Mouse (Mus musculus) MEL (cell line): ENCODE data around the gene Hps5. TPM values are rescaled to one million over a fixed set of nuclear protein-coding genes. Genes with fewer than 3 reads are reported as not detected.

Experiments used
- DNase-seq: peaks from one replicate; pipeline ENCODE4 v3.0.0; 2011; ENCODE audit warnings: low read depth, low spot score
- H3K27ac ChIP-seq: 2 replicates; pipeline ENCODE4 v1.5.1; 2012; ENCODE audit warnings: low read depth, mild to moderate bottlenecking, control low read depth, low read length, moderate library complexity; ENCODE audit not compliant: control insufficient read depth
- H3K27me3 ChIP-seq, 2 experiments: fragments of 150-350 bp in 1 of 2; sonication (generic) in 1 of 2; 2 replicates each; pipeline ENCODE4 v1.6.1; 2012; ENCODE audit warnings: low read length in 2 of 2, mild to moderate bottlenecking in 2 of 2, improper control_type of control experiment in 1 of 2, moderate library complexity in 1 of 2; ENCODE audit not compliant: insufficient read depth in 2 of 2, control insufficient read depth in 1 of 2
- H3K36me3 ChIP-seq, 2 experiments: 2 replicates each; pipeline ENCODE4 v1.6.1; 2012 to 2014; ENCODE audit warnings: low read length in 2 of 2, improper control_type of control experiment in 1 of 2, inconsistent platforms in 1 of 2, mild to moderate bottlenecking in 1 of 2; ENCODE audit not compliant: insufficient read depth in 2 of 2, control insufficient read depth in 1 of 2
- H3K4me1 ChIP-seq, 2 experiments: fragments of 150-350 bp in 1 of 2; sonication (generic) in 1 of 2; 2 replicates each; pipeline ENCODE4 v1.6.1; 2012; ENCODE audit warnings: low read length in 2 of 2, improper control_type of control experiment in 1 of 2, mild to moderate bottlenecking in 1 of 2; ENCODE audit not compliant: insufficient read depth in 2 of 2, control insufficient read depth in 1 of 2
- H3K4me3 ChIP-seq, 2 experiments: fragments of 150-350 bp in 1 of 2; sonication (generic) in 1 of 2; 2 replicates each; pipeline ENCODE4 v1.5.1; 2012; ENCODE audit warnings: low read depth in 2 of 2, low read length in 2 of 2, mild to moderate bottlenecking in 2 of 2, moderate library complexity in 2 of 2, control low read depth in 1 of 2, improper control_type of control experiment in 1 of 2; ENCODE audit not compliant: control insufficient read depth in 1 of 2, insufficient read depth in 1 of 2
- H3K79me2 ChIP-seq: 2 replicates; pipeline ENCODE4 v1.6.1; 2012; ENCODE audit warnings: mild to moderate bottlenecking, low read length, moderate library complexity; ENCODE audit not compliant: control insufficient read depth, poor library complexity, insufficient read depth
- H3K9ac ChIP-seq: 2 replicates; pipeline ENCODE4 v1.6.1; 2012; ENCODE audit warnings: low read depth, mild to moderate bottlenecking, control low read depth, low read length, moderate library complexity; ENCODE audit not compliant: control insufficient read depth, poor library complexity, severe bottlenecking
- H3K9me3 ChIP-seq: fragments of 150-350 bp; sonication (generic); replicated peaks from 2 replicates; pipeline ENCODE4 v1.6.1; 2012; ENCODE audit warnings: mild to moderate bottlenecking, low read length, improper control_type of control experiment, moderate library complexity; ENCODE audit not compliant: insufficient read depth
- BHLHE40 ChIP-seq: IDR thresholded peaks from 2 replicates; pipeline ENCODE4 v1.6.1; 2012; ENCODE audit warnings: low read depth, mild to moderate bottlenecking, inconsistent platforms, low read length, improper control_type of control experiment, borderline replicate concordance
- CHD1 ChIP-seq: IDR thresholded peaks from 2 replicates; pipeline ENCODE4 v1.6.1; 2012; ENCODE audit warnings: low read depth, mild to moderate bottlenecking, inconsistent platforms, low read length, improper control_type of control experiment
- E2F4 ChIP-seq: IDR thresholded peaks from 2 replicates; pipeline ENCODE4 v1.6.1; 2011; ENCODE audit warnings: low read depth, low read length, improper control_type of control experiment, borderline replicate concordance
- ELF1 ChIP-seq: IDR thresholded peaks from 2 replicates; pipeline ENCODE4 v1.6.1; 2014; ENCODE audit warnings: low read depth, mild to moderate bottlenecking, inconsistent platforms, low read length, improper control_type of control experiment, moderate library complexity
- EP300 ChIP-seq, 2 experiments: IDR thresholded peaks; 2 replicates each; pipeline ENCODE4 v1.6.1; 2011; ENCODE audit warnings: improper control_type of control experiment in 2 of 2, low read length in 2 of 2, low read depth in 1 of 2, mild to moderate bottlenecking in 1 of 2
- ETS1 ChIP-seq: IDR thresholded peaks from 2 replicates; pipeline ENCODE4 v1.6.1; 2012; ENCODE audit warnings: low read depth, mild to moderate bottlenecking, inconsistent platforms, low read length, improper control_type of control experiment, moderate library complexity
- GATA1 ChIP-seq: IDR thresholded peaks from 2 replicates; pipeline ENCODE4 v1.6.1; 2011; ENCODE audit warnings: low read depth, low read length, improper control_type of control experiment
- JUND ChIP-seq: IDR thresholded peaks from 2 replicates; pipeline ENCODE4 v1.6.1; 2011; ENCODE audit warnings: low read depth, mild to moderate bottlenecking, improper control_type of control experiment, low read length
- MAFK ChIP-seq: IDR thresholded peaks from 2 replicates; pipeline ENCODE4 v1.6.1; 2011; ENCODE audit warnings: low read depth, mild to moderate bottlenecking, low read length, improper control_type of control experiment, borderline replicate concordance
- MAX ChIP-seq: IDR thresholded peaks from 2 replicates; pipeline ENCODE4 v1.6.1; 2011; ENCODE audit warnings: low read length, improper control_type of control experiment
- MAZ ChIP-seq: IDR thresholded peaks from 2 replicates; pipeline ENCODE4 v1.6.1; 2012; ENCODE audit warnings: low read depth, mild to moderate bottlenecking, inconsistent platforms, low read length, improper control_type of control experiment
- MYB ChIP-seq: IDR thresholded peaks from 2 replicates; pipeline ENCODE4 v1.6.1; 2011; ENCODE audit warnings: mild to moderate bottlenecking, low read depth, low read length, improper control_type of control experiment
- MYC ChIP-seq: IDR thresholded peaks from 2 replicates; pipeline ENCODE4 v1.6.1; 2011; ENCODE audit warnings: low read depth, mild to moderate bottlenecking, low read length, improper control_type of control experiment, moderate library complexity
- NELFE ChIP-seq: IDR thresholded peaks from 2 replicates; pipeline ENCODE4 v1.6.1; 2011; ENCODE audit warnings: low read depth, low read length, improper control_type of control experiment
- POLR2A ChIP-seq, 2 experiments: IDR thresholded peaks; 2 replicates each; pipeline ENCODE4 v1.6.1; 2011 to 2012; ENCODE audit warnings: low read length in 2 of 2, mild to moderate bottlenecking in 2 of 2, control low read depth in 1 of 2, improper control_type of control experiment in 1 of 2, low read depth in 1 of 2, moderate library complexity in 1 of 2; ENCODE audit not compliant: control insufficient read depth in 1 of 2, insufficient read depth in 1 of 2, poor library complexity in 1 of 2
- POLR2AphosphoS2 ChIP-seq: IDR thresholded peaks from 2 replicates; pipeline ENCODE4 v1.6.1; 2011; ENCODE audit warnings: low read length, improper control_type of control experiment
- RAD21 ChIP-seq: IDR thresholded peaks from 2 replicates; pipeline ENCODE4 v1.6.1; 2011; ENCODE audit warnings: mild to moderate bottlenecking, low read depth, low read length, improper control_type of control experiment
- RCOR1 ChIP-seq: IDR thresholded peaks from 2 replicates; pipeline ENCODE4 v1.6.1; 2012; ENCODE audit warnings: low read depth, mild to moderate bottlenecking, inconsistent platforms, low read length, improper control_type of control experiment
- SIN3A ChIP-seq: IDR thresholded peaks from 2 replicates; pipeline ENCODE4 v1.6.1; 2012; ENCODE audit warnings: low read length, improper control_type of control experiment, inconsistent platforms
- TAL1 ChIP-seq: IDR thresholded peaks from 2 replicates; pipeline ENCODE4 v1.6.1; 2012; ENCODE audit warnings: mild to moderate bottlenecking, inconsistent platforms, low read length, moderate library complexity, mixed read lengths
- TBP ChIP-seq: IDR thresholded peaks from 2 replicates; pipeline ENCODE4 v1.8.0; 2011; ENCODE audit warnings: low read depth, low read length, improper control_type of control experiment
- UBTF ChIP-seq: IDR thresholded peaks from 2 replicates; pipeline ENCODE4 v1.6.1; 2012; ENCODE audit warnings: low read depth, mild to moderate bottlenecking, inconsistent platforms, low read length, improper control_type of control experiment, moderate library complexity, borderline replicate concordance; ENCODE audit not compliant: insufficient read depth
- ZKSCAN1 ChIP-seq: IDR thresholded peaks from 2 replicates; pipeline ENCODE4 v1.6.1; 2012; ENCODE audit warnings: low read depth, mild to moderate bottlenecking, inconsistent platforms, low read length, improper control_type of control experiment, moderate library complexity
- ZNF384 ChIP-seq: IDR thresholded peaks from 2 replicates; pipeline ENCODE4 v1.6.1; 2012; ENCODE audit warnings: low read depth, mild to moderate bottlenecking, inconsistent platforms, low read length, improper control_type of control experiment
- polyA plus RNA-seq, 2 experiments: library from polyadenylated mRNA; stranded (reverse) in 1 of 2; unstranded in 1 of 2; fragments of >175 nt in 1 of 2; fragments of >200 nt in 1 of 2; gene quantifications; 2 replicates each; pipeline versions ENCODE4 v1.2.1 to v1.2.4; 2012; ENCODE audit warnings: low replicate concordance in 2 of 2, low read depth in 1 of 2; ENCODE audit not compliant: insufficient read length in 2 of 2, insufficient read depth in 1 of 2, missing spikeins in 1 of 2
- total RNA-seq: library from RNA; depleted of rRNA; stranded (reverse); fragments of 300-350 nt; gene quantifications from 2 replicates; pipeline ENCODE4 v1.2.3, GENCODE M21; 2012

The Hps5 gene
- total and polyA plus RNA-seq, 3 experiments = 19.3 to 20.2 TPM; not detected in 1

GRCm38 (mm10) chr7:46767371-46767770 is 28.5 kb downstream of the Hps5 start:
- no peaks in the 10 kb centered on the region for H3K9me3 ChIP-seq
- no peak overlapping the region for H3K9ac ChIP-seq
- H3K36me3 ChIP-seq = peaks cover 0 to 14% of the 10 kb centered on the region in 2 experiments; a peak in 2 of 4 replicates
- H3K4me1 ChIP-seq = no peaks in the 10 kb centered on the region
- no peaks in the 10 kb centered on the region for H3K79me2 ChIP-seq
- no peak for DNase-seq
- H3K27me3 ChIP-seq = no peaks in the 10 kb centered on the region
- no peak overlapping the region for H3K4me3 ChIP-seq
- H3K27ac ChIP-seq = no peak overlapping the region
- TF ChIP-seq MYB (no peak), RCOR1 (0 out of 2 replicates have a peak, but pooled peaks have one; percentile 13)
- TF ChIP-seq, all 39 proteins: peak for 1

GRCm38 (mm10) chr7:46764672-46765071 is 31.2 kb downstream of the Hps5 start:
- Histone ChIP-seq H3K27ac (no peak overlapping the region), H3K79me2 (no peaks in the 10 kb centered on the region), H3K9ac (no peak overlapping the region), H3K27me3 (no peaks in the 10 kb centered on the region), H3K9me3 (no peaks in the 10 kb centered on the region), H3K4me3 (no peak overlapping the region), H3K36me3 (peaks cover 0 to 12% of the 10 kb centered on the region in 2 experiments; a peak in 2 of 4 replicates), H3K4me1 (no peaks in the 10 kb centered on the region)
- TF ChIP-seq UBTF = no peak
- TF ChIP-seq EP300 (IDR thresholded peaks at IDR 0.05; ENCODE audit: low read depth in 1 of 2, low read length in 2 of 2) = no peak
- TF ChIP-seq ELF1 = no peak
- no peak for TF ChIP-seq POLR2AphosphoS2
- no peak for TF ChIP-seq MAZ
- no peak for TF ChIP-seq ZKSCAN1
- TF ChIP-seq, all 39 proteins: peak for 0
- no peak for DNase-seq

GRCm38 (mm10) chr7:46762601-46763000 is 33.3 kb downstream of the Hps5 start:
- Histone ChIP-seq H3K4me1 (no peaks in the 10 kb centered on the region), H3K79me2 (no peaks in the 10 kb centered on the region), H3K9ac (no peak overlapping the region), H3K36me3 (peaks cover 0 to 7% of the 10 kb centered on the region in 2 experiments; a peak in 2 of 4 replicates), H3K27ac (no peak overlapping the region), H3K4me3 (no peak overlapping the region), H3K27me3 (no peaks in the 10 kb centered on the region), H3K9me3 (no peaks in the 10 kb centered on the region)
- no peak for DNase-seq
- TF ChIP-seq MAX (no peak), JUND (no peak), TAL1 (no peak), ELF1 (no peak), BHLHE40 (no peak), MYB (no peak), E2F4 (no peak), GATA1 (no peak), RAD21 (no peak), ZNF384 (no peak), POLR2A (IDR thresholded peaks at IDR 0.05; ENCODE audit: control insufficient read depth in 1 of 2, insufficient read depth in 1 of 2, low read depth in 1 of 2, low read length in 2 of 2, poor library complexity in 1 of 2) (no peak), CHD1 (no peak), ZKSCAN1 (no peak), TBP (no peak), MAFK (no peak), SIN3A (no peak), MAZ (no peak), MYC (no peak), ETS1 (no peak), NELFE (no peak)
